Comparison of ENCODE assay signal across 14 mouse cellular contexts in the genomic region with DNA sequence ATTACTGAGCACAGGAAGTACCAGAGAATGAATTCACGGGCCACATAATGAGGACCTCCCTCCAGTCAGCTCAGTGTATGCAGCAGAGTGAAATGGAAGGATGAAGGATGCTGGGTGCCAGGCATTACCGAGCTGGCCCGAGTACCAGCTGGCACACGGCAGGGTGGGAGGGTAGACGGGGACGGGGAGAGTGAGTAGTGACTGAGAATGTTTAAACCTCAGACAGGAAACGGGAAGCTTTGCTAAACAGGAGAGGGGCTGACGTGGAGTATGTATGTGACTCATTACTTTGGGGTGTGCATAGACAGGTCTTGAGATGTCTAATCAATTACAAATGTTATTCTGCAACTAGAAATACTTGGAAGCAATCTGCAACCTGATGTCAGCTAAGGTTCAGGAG.
DNase-seq lines count a peak whose midpoint lies in the region; ATAC-seq and TF ChIP-seq lines count a peak whose summit lies in the region.
"Had no signal": no experiment of that assay in that cellular context is flagged by ENCODE, and none has a peak within 500 bp of the region (broad histone marks: within the 10 kb centered on the region; RNA-seq: fewer than 3 reads in every experiment).

No protein-coding gene starts in this region.

- 43% methylated on average over 8 of the region's 8 CpGs for WGBS in lung, postnatal 0 days
- 34% methylated on average over 8 of the region's 8 CpGs for WGBS in lung, adult 2 months

- H3K9ac ChIP-seq in lung, postnatal 0 days (replicated peaks; ENCODE audit: low read depth) = no peak overlapping the region
- H3K9ac ChIP-seq: limb, embryonic 13.5 days had no signal

- H3K27me3 ChIP-seq in lung, postnatal 0 days (replicated peaks; ENCODE audit: insufficient read depth, low read length) = no peaks in the 10 kb centered on the region
- H3K27me3 ChIP-seq: limb, embryonic 13.5 days had no signal

- 0 out of 2 replicates have a peak, but pooled peaks have one; percentile 10 for TF ChIP-seq EP300 in lung, postnatal 0 days (IDR thresholded peaks at IDR 0.05)

- no peaks in the 10 kb centered on the region for H3K4me1 ChIP-seq in lung, postnatal 0 days (ENCODE audit: insufficient read depth, low read depth, low read length)
- H3K4me1 ChIP-seq in lung, adult 2 months (ENCODE audit: control insufficient read depth, insufficient read depth, low read length) = peaks cover 4% of the 10 kb centered on the region

- H3K27ac ChIP-seq in lung, postnatal 0 days (ENCODE audit: low read length) = no peak overlapping the region
- H3K27ac ChIP-seq: limb, embryonic 13.5 days; macrophage had no signal

- H3K4me2 ChIP-seq in lung, postnatal 0 days (replicated peaks; ENCODE audit: low read depth, low read length) = no peak overlapping the region
- H3K4me2 ChIP-seq: limb, embryonic 13.5 days had no signal

- TF ChIP-seq POLR2A in lung, adult 2 months (IDR thresholded peaks at IDR 0.05; ENCODE audit: borderline replicate concordance, extremely low read depth, low read depth, low read length) = no peak

- no peaks in the 10 kb centered on the region for H3K36me3 ChIP-seq in lung, postnatal 0 days (ENCODE audit: insufficient read depth, low read length)
- H3K36me3 ChIP-seq: limb, embryonic 13.5 days had no signal

- no peak for TF ChIP-seq CTCF in lung, postnatal 0 days (IDR thresholded peaks at IDR 0.05)
- TF ChIP-seq CTCF in lung, adult 2 months (IDR thresholded peaks at IDR 0.05; ENCODE audit: insufficient read depth, low read length) = no peak

- peak; percentile 41 for ATAC-seq in frontal cortex, adult (ENCODE audit: low TSS enrichment)
- ATAC-seq in lung, postnatal 0 days = peak; percentile 70
- peak; percentile 57 for ATAC-seq in granulocyte monocyte progenitor cell, adult 5-6 weeks (replicated peaks; ENCODE audit: poor library complexity, severe bottlenecking)
- ATAC-seq in neutrophil, adult 5-6 weeks (ENCODE audit: extremely low read depth, insufficient number of reproducible peaks, low FRiP score, poor library complexity, severe bottlenecking) = peak; percentile 5; the same call in 1 of the 2 replicates

- H3K9me3 ChIP-seq in lung, postnatal 0 days (ENCODE audit: low read length) = no peaks in the 10 kb centered on the region
- H3K9me3 ChIP-seq: limb, embryonic 13.5 days had no signal

- DNase-seq in frontal cortex, postnatal 25 days (ENCODE audit: low spot score in 2 of 2) = no peak
- peak; percentile 38 for DNase-seq in lung, postnatal 0 days (ENCODE audit: low spot score)
- DNase-seq in lung, adult 2 months = no peak
- no peak for DNase-seq in urinary bladder, postnatal 36 days (ENCODE audit: low spot score in 2 of 2)
- no peak for DNase-seq in yolk sac, embryonic 10.5 days (ENCODE audit: low spot score)
- DNase-seq: gastrocnemius, postnatal 36 days; heart, postnatal 36 days; right cerebral cortex, postnatal 25 days; thymus, postnatal 4 days had no signal

- no peak overlapping the region for H3K4me3 ChIP-seq in lung, postnatal 0 days (ENCODE audit: low read depth, low read length)
- no peak overlapping the region for H3K4me3 ChIP-seq in lung, adult 2 months (replicated peaks; ENCODE audit: extremely low read depth, low read depth, low read length)
- H3K4me3 ChIP-seq: limb, embryonic 13.5 days had no signal

Comparison
In these comparisons a context has a peak if more than half of its experiments do, and no peak if none do; other contexts are left out.
1. ATAC-seq: peak in every context shown above with its lines; median percentile 70 in lung, postnatal 0 days; 57 in granulocyte monocyte progenitor cell, adult 5-6 weeks; 41 in frontal cortex, adult; 5 in neutrophil, adult 5-6 weeks.